19 mouse cellular contexts compared by ENCODE assay signal in genomic region chr2:68886661-68887060, GRCm38 (mm10). TPM values are rescaled to one million over a fixed set of nuclear protein-coding genes. Genes with fewer than 3 reads are reported as not detected.
DNase-seq lines count a peak whose midpoint lies in the region; ATAC-seq and TF ChIP-seq lines count a peak whose summit lies in the region.
"Had no signal": no experiment of that assay in that cellular context is flagged by ENCODE, and none has a peak within 500 bp of the region (broad histone marks: within the 10 kb centered on the region; RNA-seq: fewer than 3 reads in every experiment).

No protein-coding gene starts in this region.

- DNase-seq in layer of hippocampus, adult 2 months (ENCODE audit: low spot score in 2 of 2), result no peak
- DNase-seq in layer of hippocampus, adult 18-20 months (ENCODE audit: low spot score in 2 of 2), result no peak
- peak; percentile 12 for DNase-seq in ES-E14 (ENCODE audit: low read depth, low spot score)
- DNase-seq in gastrocnemius, postnatal 25 days, result peak; percentile 29
- no peak for DNase-seq in cerebellum, adult 2 months
- no peak for DNase-seq in right cerebral cortex, postnatal 25 days
- DNase-seq: cerebellum, adult 18-20 months; kidney, adult 2 months; kidney, postnatal 36 days; right cerebral cortex, postnatal 14 days; thymus, adult 2 months had no signal

- TF ChIP-seq POLR2A in cerebellum, adult 2 months (IDR thresholded peaks at IDR 0.05; ENCODE audit: borderline replicate concordance, insufficient read depth, low read length), result no peak

- H3K36me3 ChIP-seq in ES-E14 (ENCODE audit: control insufficient read depth, insufficient read depth, low read length, poor library complexity, severe bottlenecking), result no peaks in the 10 kb centered on the region
- H3K36me3 ChIP-seq: heart, embryonic 10.5 days; liver, embryonic 12.5 days had no signal

- H3K27me3 ChIP-seq in cerebellum, adult 2 months (ENCODE audit: control insufficient read depth, insufficient read depth, low read length), result no peaks in the 10 kb centered on the region
- H3K27me3 ChIP-seq: liver, embryonic 12.5 days had no signal

- H3K4me1 ChIP-seq in ES-E14 (ENCODE audit: control insufficient read depth in 2 of 2, insufficient read depth in 2 of 2, low read length in 2 of 2, poor library complexity in 1 of 2), result peaks cover 13 to 20% of the 10 kb centered on the region in 2 experiments
- peaks cover 11% of the 10 kb centered on the region for H3K4me1 ChIP-seq in cerebellum, adult 2 months (ENCODE audit: control insufficient read depth, insufficient read depth, low read length)

- no peak overlapping the region for H3K9ac ChIP-seq in ES-E14 (ENCODE audit: insufficient read depth, low read depth, low read length, poor library complexity, severe bottlenecking)
- H3K9ac ChIP-seq: liver, embryonic 12.5 days; lung, embryonic 14.5 days had no signal

- WGBS in cerebellum, adult 2 months, result 49% methylated on average over 4 of the region's 4 CpGs

- no peak for TF ChIP-seq CTCF in layer of hippocampus, adult 2 months (conservative IDR thresholded peaks at IDR 0.05)
- no peak for TF ChIP-seq CTCF in cerebellum, adult 2 months (IDR thresholded peaks at IDR 0.05; ENCODE audit: borderline replicate concordance, insufficient read depth, low read depth, low read length)

- no peaks in the 10 kb centered on the region for H3K9me3 ChIP-seq in ES-E14 (ENCODE audit: control insufficient read depth, insufficient read depth, low read depth, low read length)
- H3K9me3 ChIP-seq: heart, embryonic 10.5 days; liver, embryonic 12.5 days had no signal

- in situ Hi-C loops in ES-E14 (cut with MboI; ENCODE audit: low sequenced_read_pairs in 2 of 2, unreplicated experiment in 2 of 2), result no loop called here

- ATAC-seq in frontal cortex, adult (ENCODE audit: low TSS enrichment), result no peak
- ATAC-seq: forebrain, embryonic 14.5 days; inflammation-experienced regulatory T-cells, adult 6 months; liver, embryonic 12.5 days had no signal

- H3K27ac ChIP-seq in layer of hippocampus, adult 2 months, result peak overlapping the region; percentile 18; the same call in 1 of the 2 replicates
- H3K27ac ChIP-seq in ES-E14 (ENCODE audit: insufficient read depth, low read depth, low read length, poor library complexity, severe bottlenecking), result peak overlapping the region; percentile 54; the same call in 1 of the 2 replicates
- H3K27ac ChIP-seq in cerebellum, adult 2 months (ENCODE audit: insufficient read depth, low read length), result no peak overlapping the region
- H3K27ac ChIP-seq: heart, embryonic 10.5 days; liver, embryonic 12.5 days had no signal

- H3K4me3 ChIP-seq in layer of hippocampus, adult 2 months, result no peak overlapping the region
- H3K4me3 ChIP-seq in ES-E14 (ENCODE audit: insufficient read depth in 1 of 2, low read depth in 1 of 2, low read length in 2 of 2, poor library complexity in 1 of 2, severe bottlenecking in 1 of 2), result no peak overlapping the region; a peak in 1 of 4 replicates
- no peak overlapping the region for H3K4me3 ChIP-seq in cerebellum, adult 2 months (replicated peaks; ENCODE audit: insufficient read depth, low read depth, low read length)
- H3K4me3 ChIP-seq: erythroblast, embryonic 14.5 days; heart, embryonic 10.5 days; liver, embryonic 12.5 days had no signal

TF ChIP-seq in ES-E14, 5 proteins besides CTCF, POLR2A, EP300 and RAD21:
- TF ChIP-seq HCFC1 (IDR thresholded peaks at IDR 0.05; ENCODE audit: borderline replicate concordance, insufficient read depth, low read length) (no peak), ZNF384 (IDR thresholded peaks at IDR 0.05; ENCODE audit: low read depth, low read length) (no peak), CHD2 (IDR thresholded peaks at IDR 0.05; ENCODE audit: low read depth, low read length) (no peak), MAFK (IDR thresholded peaks at IDR 0.05; ENCODE audit: insufficient read depth, low read depth, low read length) (no peak), ZC3H11A (IDR thresholded peaks at IDR 0.05; ENCODE audit: borderline replicate concordance, low read depth, low read length) (no peak)

RNA-seq across cellular contexts. Expression of gene Cers6, which starts 25.4 kb away (rescaled TPM):
- total RNA-seq in layer of hippocampus, adult 2 months (2021), result 10 to 100 TPM; 92.2 to 97.2 TPM
- total RNA-seq in layer of hippocampus, adult 18-20 months (2021), result 10 to 100 TPM; 91.3 to 95.4 TPM
- 30.9 and 33.6 TPM in 2 replicates for total RNA-seq in ES-E14 (2012; rRNA removed)
- 1 to 10 TPM; 1.7 to 2.5 TPM for total RNA-seq in gastrocnemius, postnatal 25 days (2021)
- polyA plus RNA-seq in cerebellum, adult 2 months (2012; rRNA removed), result 29.8 and 31.8 TPM in 2 replicates
- total RNA-seq: MEL had no signal

Comparison
In these comparisons a context has a peak if more than half of its experiments do, and no peak if none do; other contexts are left out.
1. DNase-seq: peak in ES-E14 (single experiment) and gastrocnemius, postnatal 25 days (single experiment); none in layer of hippocampus, adult 2 months (0 of 2), layer of hippocampus, adult 18-20 months (0 of 2), cerebellum, adult 2 months (0 of 2) and right cerebral cortex, postnatal 25 days (single experiment).